Mouse (Mus musculus) kidney, adult 2 months (tissue): Measurements from ENCODE around the gene Jmjd1c. TPM values are rescaled to one million over a fixed set of nuclear protein-coding genes. Genes with fewer than 3 reads are reported as not detected.

Source experiments
- DNase-seq: peaks from one replicate; pipeline ENCODE4 v3.0.0; 2021
- H3K27ac ChIP-seq: fragments of 200-500 bp; 2 replicates; pipeline ENCODE4 v1.5.1; 2012; ENCODE audit warnings: low read depth, low read length, control low read depth, inconsistent platforms; ENCODE audit not compliant: insufficient read depth
- H3K27me3 ChIP-seq: fragments of 200-500 bp; replicated peaks from 2 replicates; pipeline ENCODE4 v1.6.1; 2012; ENCODE audit warnings: mild to moderate bottlenecking, moderate library complexity, low read length, inconsistent platforms; ENCODE audit not compliant: control insufficient read depth, insufficient read depth
- H3K36me3 ChIP-seq: fragments of 200-500 bp; 2 replicates; pipeline ENCODE4 v1.6.1; 2012; ENCODE audit warnings: mild to moderate bottlenecking, moderate library complexity, low read length, inconsistent platforms; ENCODE audit not compliant: control insufficient read depth, insufficient read depth
- H3K4me1 ChIP-seq: fragments of 200-500 bp; 2 replicates; pipeline ENCODE4 v1.6.1; 2011; ENCODE audit warnings: low read length; ENCODE audit not compliant: control insufficient read depth, insufficient read depth
- H3K4me3 ChIP-seq: fragments of 200-500 bp; 2 replicates; pipeline ENCODE4 v1.5.1; 2011; ENCODE audit warnings: mild to moderate bottlenecking, low read depth, low read length, control low read depth; ENCODE audit not compliant: insufficient read depth
- CTCF ChIP-seq: fragments of 200-500 bp; conservative IDR thresholded peaks from 2 replicates; pipeline ENCODE4 v1.5.1; 2011; ENCODE audit warnings: low read depth, mild to moderate bottlenecking, control low read depth, low read length, moderate library complexity, mixed read lengths; ENCODE audit not compliant: insufficient read depth, insufficient read length
- POLR2A ChIP-seq: fragments of 200-500 bp; IDR thresholded peaks from one replicate; pipeline ENCODE4 v1.6.1; 2011; ENCODE audit warnings: low read depth, low read length, control low read depth
- WGBS: fragments of 180-500 bp; shearing (Covaris S2); methylation state at CpG from one replicate; pipeline ENCODE4 v1.1.7; 2018; 5-methylcytosine and 5-hydroxymethylcytosine counted together
- polyA plus RNA-seq: library from polyadenylated mRNA; depleted of rRNA; stranded (reverse); fragments of >200 nt; gene quantifications from 2 replicates; pipeline ENCODE4 v1.2.3, GENCODE M21; 2012; rRNA removed

Gene Jmjd1c
- polyA plus RNA-seq, 1 experiment: 9.4 TPM

GRCm38 (mm10) chr10:67297175-67297855 lies 201.4 kb downstream of the Jmjd1c start:
- TF ChIP-seq CTCF (no peak), POLR2A (no peak)
- Histone ChIP-seq H3K27me3 (no peaks in the 10 kb centered on the region), H3K4me3 (no peak overlapping the region), H3K36me3 (no peaks in the 10 kb centered on the region), H3K4me1 (no peaks in the 10 kb centered on the region; the same call in 1 of the 2 replicates), H3K27ac (no peak overlapping the region)
- no peak for DNase-seq
- WGBS: 83% methylated on average over 17 of the region's 17 CpGs

GRCm38 (mm10) chr10:67298856-67299255 lies 202.9 kb downstream of the Jmjd1c start:
- DNase-seq: no peak
- 47% methylated on average over 5 of the region's 5 CpGs for WGBS
- TF ChIP-seq CTCF (no peak), POLR2A (no peak)
- Histone ChIP-seq H3K27ac (no peak overlapping the region), H3K4me1 (no peaks in the 10 kb centered on the region; the same call in 1 of the 2 replicates), H3K27me3 (no peaks in the 10 kb centered on the region), H3K36me3 (no peaks in the 10 kb centered on the region), H3K4me3 (no peak overlapping the region)

- H3K27ac ChIP-seq: no peak overlapping the region
- 68% methylated on average over 4 of the region's 4 CpGs for WGBS
- DNase-seq: no peak
These were observed 203.4 kb downstream of the Jmjd1c start for GRCm38 (mm10) chr10:67299285-67299684.

GRCm38 (mm10) chr10:67301046-67301445 lies 205.1 kb downstream of the Jmjd1c start:
- WGBS: 89% methylated on average over 6 of the region's 6 CpGs
- H3K36me3 ChIP-seq: no peaks in the 10 kb centered on the region
- no peak for TF ChIP-seq CTCF
- no peak for TF ChIP-seq POLR2A

More at GRCm38 (mm10) chr10:67299285-67299684, 203.4 kb downstream of the Jmjd1c start:
- Histone ChIP-seq H3K4me3 (no peak overlapping the region), H3K4me1 (no peaks in the 10 kb centered on the region; the same call in 1 of the 2 replicates), H3K27me3 (no peaks in the 10 kb centered on the region), H3K36me3 (no peaks in the 10 kb centered on the region)
- no peak for TF ChIP-seq POLR2A
- TF ChIP-seq CTCF: no peak

GRCm38 (mm10) chr10:67302340-67302739 lies 206.4 kb downstream of the Jmjd1c start:
- no peaks in the 10 kb centered on the region for H3K27me3 ChIP-seq
- DNase-seq: no peak
- TF ChIP-seq POLR2A (no peak), CTCF (no peak)
- WGBS: 54% methylated on average over 2 of the region's 2 CpGs
- no peak overlapping the region for H3K4me3 ChIP-seq
- H3K27ac ChIP-seq: no peak overlapping the region
- H3K4me1 ChIP-seq: no peaks in the 10 kb centered on the region; the same call in 1 of the 2 replicates
- H3K36me3 ChIP-seq: no peaks in the 10 kb centered on the region

More at GRCm38 (mm10) chr10:67301046-67301445, 205.1 kb downstream of the Jmjd1c start:
- no peak overlapping the region for H3K4me3 ChIP-seq
- no peak for DNase-seq
- H3K27ac ChIP-seq: no peak overlapping the region
- no peaks in the 10 kb centered on the region for H3K27me3 ChIP-seq
- H3K4me1 ChIP-seq: no peaks in the 10 kb centered on the region; the same call in 1 of the 2 replicates

Other genes starting within 250 kb of the Jmjd1c start
- 22.2 and 26.0 TPM in 2 replicates for gene Reep3, start 820 bp downstream of the Jmjd1c start, polyA plus RNA-seq
- gene Nrbf2, start 189.2 kb downstream of the Jmjd1c start, polyA plus RNA-seq: 6.8 and 8.6 TPM in 2 replicates